Mouse (Mus musculus) NIH3T3 (cell line): ENCODE results near the gene Magi2.

ENCODE experiments used
- DNase-seq: peaks from one replicate; pipeline ENCODE4 v3.0.0-alpha.2; 2012; ENCODE audit warnings: low read depth

Gene Magi2

GRCm38 (mm10) chr5:20603756-20604469 is 1377.1 kb downstream of the Magi2 start:
- no peak for DNase-seq

DNA sequence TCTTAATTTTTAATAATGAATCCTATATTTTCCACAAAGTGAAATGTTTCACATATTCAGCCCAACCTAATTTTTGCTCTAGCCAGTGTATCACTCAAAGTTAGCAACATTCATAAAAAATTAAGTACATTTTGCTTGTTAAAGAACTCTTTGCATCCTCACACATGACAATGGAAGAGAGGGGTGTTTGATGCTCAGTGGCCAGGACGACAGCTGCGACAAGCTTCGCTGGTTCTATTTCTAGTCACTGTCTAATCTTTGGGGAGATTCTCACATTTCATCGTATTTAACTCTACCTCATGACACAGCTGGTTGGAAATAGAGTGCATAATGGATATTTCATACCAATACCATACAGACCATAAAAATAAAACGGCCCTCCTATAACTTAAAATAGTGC is 1379.7 kb downstream of the Magi2 start:
- no peak for DNase-seq

DNA sequence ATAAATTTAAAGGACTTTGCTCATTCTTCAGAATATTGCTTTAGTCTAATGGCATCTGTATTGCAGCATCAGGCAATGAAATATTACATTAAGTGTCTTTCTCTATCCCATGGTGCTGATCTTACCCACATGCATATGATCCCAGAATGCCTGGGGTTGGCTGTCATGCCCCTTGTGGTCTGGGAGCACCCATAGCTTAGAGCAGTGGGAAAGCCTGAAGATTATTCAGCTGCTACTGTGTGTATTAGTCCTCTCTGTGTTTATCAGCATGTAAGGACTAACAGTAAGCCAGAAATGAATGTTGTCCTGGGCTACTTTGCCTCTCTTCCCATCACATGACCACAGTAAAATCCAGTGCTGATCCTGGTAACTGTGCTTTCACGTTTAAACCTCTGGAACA is 1380.7 kb downstream of the Magi2 start:
- DNase-seq, result no peak

DNA sequence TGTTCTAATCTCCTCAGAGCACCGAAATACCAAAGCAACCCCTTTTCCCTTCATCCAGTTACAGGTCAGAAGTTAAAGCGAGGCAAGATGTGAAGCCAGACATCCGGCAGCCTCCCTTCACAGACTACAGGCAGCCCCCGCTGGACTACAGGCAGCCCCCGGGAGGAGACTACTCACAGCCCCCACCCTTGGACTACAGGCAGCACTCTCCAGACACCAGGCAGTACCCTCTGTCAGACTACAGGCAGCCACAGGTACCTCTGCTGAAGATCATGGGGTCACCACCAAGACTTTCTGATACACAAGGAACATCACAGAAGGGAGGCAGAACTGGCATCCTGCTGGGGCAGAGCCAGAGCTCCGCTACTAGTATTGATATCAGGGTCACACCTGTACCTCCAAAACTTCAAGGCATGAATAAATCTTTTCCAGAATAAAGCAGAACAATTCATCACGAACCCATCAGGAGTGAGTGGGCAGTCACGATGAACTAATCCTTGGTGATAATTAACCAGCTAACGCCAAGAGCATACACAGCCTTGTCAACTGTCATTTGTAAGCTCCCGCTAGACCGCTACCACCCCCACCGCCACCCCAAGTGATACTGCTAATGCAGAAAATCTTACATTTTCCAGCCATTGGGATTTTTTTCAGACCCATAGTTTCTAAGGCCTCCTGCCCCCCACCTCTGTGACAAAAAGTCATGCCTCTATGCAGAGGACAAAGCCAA is 1382.5 kb downstream of the Magi2 start:
- no peak for DNase-seq

- DNase-seq, result no peak
Observed at GRCm38 (mm10) chr5:20610640-20611039, 1383.8 kb downstream of the Magi2 start.

- no peak for DNase-seq
Observed at GRCm38 (mm10) chr5:20612616-20613015, 1385.8 kb downstream of the Magi2 start.

DNA sequence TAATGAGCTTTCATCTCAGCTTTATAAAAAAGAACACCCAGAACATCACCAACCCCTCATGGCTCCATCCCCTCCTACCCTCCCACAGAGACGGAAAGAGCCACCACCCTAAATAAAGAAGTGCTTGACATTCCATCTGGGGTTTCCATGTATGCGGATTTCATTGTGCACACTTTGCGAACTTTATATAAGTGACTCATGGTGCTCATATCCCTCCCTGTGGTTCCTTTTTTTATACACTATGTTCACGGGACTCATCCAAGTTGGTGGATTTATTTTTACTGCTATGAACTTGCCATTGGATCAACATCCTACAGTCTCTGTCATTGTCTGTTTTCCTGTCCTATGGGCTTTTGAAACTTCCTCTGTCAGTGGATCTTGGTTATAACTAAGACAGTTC is 1388.1 kb downstream of the Magi2 start:
- no peak for DNase-seq

DNA sequence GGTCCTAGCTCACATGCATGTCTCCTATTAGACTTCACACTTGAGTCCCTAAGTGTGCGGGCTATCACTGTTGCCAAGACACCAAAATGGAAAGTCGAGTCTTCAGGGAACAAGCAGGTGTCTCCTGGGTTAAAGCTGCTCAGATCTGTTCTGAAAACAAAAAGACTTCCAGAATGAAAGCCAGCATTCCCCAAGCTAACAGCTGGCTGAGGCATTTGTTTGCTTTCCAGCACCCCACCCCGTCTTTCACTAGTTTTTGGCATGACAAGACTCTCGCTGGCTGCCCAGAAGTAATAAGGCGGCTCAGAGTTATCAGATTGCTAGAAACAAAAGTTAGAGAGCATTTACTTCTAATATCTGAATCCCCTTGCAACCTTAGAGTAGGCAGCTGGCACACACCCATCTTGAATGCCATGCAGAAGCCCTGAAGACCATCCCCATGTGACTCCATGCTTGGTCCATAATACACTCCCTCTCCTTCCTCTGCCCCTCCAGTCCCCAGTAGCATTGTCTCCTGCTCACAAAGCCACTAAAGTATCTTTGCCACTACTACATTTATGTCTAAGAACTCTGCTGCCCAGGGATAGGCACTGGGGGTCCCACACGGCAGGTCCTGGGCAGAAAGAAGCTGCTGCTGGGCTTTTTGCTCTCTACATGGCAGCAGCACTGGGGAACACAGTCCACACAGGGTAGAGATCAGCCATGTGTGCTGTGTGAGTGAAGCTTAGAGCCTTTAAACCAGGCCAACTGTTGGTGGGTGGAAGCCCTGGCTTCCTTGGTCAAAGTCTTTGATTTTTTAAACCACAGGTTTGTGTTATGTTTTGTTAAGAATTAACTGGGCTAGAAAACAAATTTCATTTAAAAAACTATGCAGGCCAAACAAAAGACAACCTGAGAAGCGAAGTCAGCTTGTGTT is 1394.0 kb downstream of the Magi2 start:
- DNase-seq, result no peak

DNA sequence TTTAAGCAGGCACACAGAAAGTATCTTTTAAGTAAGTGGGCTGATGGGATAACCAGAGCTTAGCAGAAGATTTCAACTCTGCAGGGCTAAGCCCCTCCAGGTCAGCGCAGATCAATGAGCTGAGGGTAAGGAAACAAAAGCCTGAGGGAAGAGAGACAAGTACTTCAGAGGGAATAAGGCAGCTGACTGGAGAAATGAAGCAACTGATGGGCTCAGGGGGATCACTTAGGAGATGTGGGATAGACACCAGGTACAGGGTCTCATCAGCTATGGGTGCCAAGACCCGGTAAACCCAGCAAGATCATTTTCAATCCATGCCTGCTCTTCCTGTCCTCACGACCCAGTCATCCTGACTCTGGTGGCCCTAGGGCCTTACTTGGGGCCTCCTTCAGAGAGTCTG is 1395.6 kb downstream of the Magi2 start:
- no peak for DNase-seq

DNA sequence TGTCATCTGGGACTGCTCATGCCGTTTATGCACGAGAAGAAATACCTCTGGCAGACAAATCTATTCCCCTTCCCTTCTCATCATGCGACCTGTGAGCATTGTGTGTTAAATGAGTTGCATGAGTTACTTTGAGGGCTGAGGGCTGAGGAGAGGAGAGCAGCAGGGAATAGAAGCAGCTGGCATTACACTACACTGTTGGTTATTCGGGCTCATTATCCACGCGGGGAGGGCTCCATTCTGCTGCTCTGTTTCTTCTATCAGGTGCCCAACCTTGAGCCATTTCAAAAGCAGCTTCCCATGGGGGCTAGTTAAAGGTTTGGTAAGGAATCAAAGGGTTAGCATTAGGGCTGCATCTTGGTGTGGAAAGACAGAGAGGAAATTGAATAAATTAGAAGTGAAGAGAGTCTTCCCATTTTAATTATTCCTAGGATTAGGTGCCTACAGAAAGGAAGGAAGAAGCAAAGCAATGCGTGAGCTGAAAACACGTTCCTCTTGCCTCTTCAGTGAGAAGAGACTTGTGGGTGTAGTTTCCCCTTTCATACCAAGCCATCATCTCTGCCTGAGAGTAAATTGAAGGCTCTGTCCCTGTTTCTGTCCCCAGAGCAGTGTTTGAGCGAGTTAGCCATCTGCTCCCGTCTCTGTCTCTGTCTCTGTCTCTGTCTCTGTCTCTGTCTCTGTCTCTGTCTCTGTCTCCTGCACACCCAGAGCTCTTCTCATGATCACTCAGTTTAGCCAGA is 1396.2 kb downstream of the Magi2 start:
- DNase-seq, result no peak

DNA sequence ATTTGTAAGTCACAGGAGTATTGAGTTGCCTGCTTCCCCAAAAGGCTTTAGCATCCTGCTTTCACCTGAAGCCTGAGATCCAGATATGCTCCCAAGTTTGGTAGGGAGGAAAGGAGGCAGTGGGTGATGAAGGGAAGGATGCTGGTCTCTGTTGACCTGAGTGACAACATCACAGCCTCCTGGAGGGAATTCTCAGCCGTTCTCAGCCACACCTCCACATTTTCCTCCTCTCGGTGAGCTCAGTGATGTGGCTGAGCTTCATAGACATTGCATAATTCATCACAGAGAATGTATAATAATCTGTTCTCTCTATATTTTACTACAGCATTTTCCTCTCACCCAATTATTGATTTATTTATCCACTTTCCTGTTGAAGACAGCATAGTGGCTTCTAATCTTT is 1398.3 kb downstream of the Magi2 start:
- no peak for DNase-seq

- peak; percentile 14 for DNase-seq
Observed at GRCm38 (mm10) chr5:20628954-20629601, 1402.2 kb downstream of the Magi2 start.

DNA sequence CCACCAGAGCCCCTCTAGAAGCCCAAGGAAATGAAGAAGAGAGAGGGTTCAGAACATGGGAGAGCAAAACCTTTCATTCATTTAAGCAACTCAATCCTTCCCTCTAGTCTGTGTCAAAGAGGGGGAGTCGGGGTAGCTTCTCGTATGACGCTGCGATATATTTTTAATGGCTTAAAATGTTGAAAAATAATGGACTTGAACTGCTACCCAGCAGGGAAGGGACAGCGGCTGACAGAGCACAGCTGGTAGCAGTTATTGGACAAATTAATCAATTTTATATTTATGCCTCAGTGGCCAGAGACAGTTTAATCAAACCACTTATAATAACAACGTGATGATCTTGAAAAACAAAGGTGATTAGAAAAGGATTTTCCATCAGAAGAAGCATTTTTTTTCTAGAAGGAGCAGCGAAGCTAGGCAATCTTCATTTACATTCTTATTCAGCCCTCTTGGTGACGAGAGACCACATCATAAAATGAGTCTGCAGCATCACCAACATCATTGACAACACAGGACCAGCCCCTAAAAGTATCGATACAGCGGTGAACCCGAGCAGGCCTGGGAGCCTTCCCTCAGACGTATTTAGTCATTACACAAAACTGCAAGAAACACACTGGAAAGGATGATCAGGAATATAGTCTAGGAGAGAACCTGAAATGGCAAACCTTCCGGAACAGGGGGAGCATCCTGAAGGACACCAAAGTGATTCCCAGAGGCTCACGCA is 1407.4 kb downstream of the Magi2 start:
- DNase-seq, result no peak

GRCm38 (mm10) chr5:20634822-20635221 is 1408.0 kb downstream of the Magi2 start:
- peak; percentile 5 for DNase-seq

DNA sequence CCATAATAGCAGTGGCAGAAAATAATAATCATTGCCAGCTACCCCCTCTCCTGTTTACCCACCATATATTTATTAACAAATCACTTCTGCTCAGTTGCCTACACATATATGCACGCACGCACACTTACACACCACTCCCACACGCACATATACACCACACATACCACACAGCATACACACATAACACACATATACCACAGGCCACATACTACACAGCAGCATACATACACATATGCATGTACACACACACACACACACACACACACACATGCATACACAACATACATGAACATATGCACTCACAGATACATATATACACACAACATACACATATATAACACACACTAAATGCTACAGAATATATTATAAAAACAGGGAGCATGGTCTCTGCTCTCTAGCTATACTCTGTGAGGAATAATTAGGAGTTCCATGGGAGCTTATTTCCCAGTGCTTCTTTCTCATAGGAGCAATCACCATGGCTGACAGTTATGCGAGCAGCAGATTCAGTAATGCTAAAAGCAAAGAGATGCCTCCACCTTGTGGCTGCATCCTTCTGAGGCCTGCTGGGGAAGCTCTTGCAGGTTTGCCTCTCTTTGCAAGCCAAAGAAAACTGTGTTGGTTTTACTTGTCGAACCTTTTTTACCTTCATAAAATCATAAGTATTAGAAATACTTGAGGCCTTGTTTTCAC is 1410.6 kb downstream of the Magi2 start:
- DNase-seq, result peak; percentile 37

DNA sequence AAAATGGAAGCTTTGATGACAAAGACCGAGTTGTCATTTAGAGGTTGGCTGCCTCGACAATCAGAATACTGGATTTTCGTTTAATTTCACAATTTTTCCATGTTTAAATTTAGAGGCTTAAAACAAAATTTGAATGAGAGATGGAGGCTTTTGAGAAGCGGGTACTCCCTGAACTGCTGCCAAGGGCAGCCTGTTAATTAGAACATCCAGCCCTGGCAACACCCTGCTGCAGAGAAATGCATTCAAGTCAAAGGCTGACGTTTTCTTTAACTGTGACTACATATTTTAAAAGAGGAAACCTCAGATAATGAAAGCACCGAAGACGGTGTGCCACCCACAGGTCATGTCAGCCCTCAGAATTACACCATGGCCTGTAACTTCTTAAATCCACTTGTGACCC is 1415.4 kb downstream of the Magi2 start:
- no peak for DNase-seq

- DNase-seq, result no peak
Observed at GRCm38 (mm10) chr5:20643741-20644140, 1416.9 kb downstream of the Magi2 start.

DNA sequence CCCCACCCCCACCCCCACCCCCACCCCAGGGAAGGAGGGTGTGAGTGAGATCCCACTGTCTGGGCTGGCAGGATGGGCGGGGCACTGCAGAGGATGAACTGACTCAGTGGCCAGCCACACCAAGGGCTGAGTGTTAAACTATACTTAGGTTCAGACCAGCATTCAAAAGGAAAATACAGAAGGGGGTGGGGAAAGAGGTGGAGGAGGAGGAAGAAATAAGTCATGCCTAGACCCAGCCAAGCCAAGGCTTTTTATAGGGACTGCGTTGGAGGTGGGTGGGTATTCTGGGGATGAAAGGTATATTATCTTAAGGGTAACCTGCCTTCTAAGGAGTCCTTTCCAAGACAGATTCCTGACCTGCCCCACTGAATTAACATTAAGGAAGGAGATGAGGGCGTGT is 1420.1 kb downstream of the Magi2 start:
- no peak for DNase-seq

DNA sequence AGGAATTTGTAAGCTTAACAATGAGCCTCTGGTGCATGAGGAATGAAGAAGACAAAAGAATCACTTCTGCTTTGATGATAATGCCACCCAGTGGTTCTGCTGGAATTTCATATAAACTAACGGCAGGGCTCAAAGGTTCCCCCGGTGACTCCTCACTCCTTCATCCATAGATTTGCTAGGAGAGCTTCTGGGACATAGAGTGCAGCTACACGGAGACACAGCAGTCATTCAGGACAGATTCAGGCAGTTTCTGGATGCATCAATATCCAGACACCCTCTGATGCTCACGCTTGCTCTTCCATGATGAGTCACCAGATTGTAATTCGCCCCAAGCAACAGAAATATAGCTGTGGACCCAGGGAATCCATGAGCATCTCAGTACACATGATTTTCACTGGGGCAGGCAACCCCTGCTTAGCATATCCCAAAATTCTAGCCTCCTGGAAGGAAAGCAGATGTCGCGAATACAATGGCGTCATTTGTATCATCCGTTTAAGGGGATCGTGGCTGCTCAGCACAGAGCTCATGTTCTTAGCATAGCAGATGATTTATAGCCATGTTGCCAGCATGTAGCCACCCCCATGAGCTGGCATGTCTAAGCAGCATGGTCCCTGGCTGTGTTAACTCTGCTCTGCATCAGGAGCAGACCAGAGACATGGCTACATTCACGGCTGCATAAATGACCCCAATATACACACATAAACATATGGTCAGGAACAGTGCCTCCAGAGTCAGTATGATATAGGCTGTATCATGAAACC is 1426.8 kb downstream of the Magi2 start:
- DNase-seq, result peak; percentile 48
